ENCODE assay signal across 26 mouse cellular contexts in genomic region chr16:52052734-52053133, GRCm38 (mm10). TPM values are rescaled to one million over a fixed set of nuclear protein-coding genes. Genes with fewer than 3 reads are reported as not detected.
A peak's percentile ranks its signal among the peaks of the same experiment; 100 is the strongest.
DNase-seq lines count a peak whose midpoint lies in the region; ATAC-seq and TF ChIP-seq lines count a peak whose summit lies in the region.
"Had no signal": no experiment of that assay in that cellular context is flagged by ENCODE, and none has a peak within 500 bp of the region (broad histone marks: within the 10 kb centered on the region; RNA-seq: fewer than 3 reads in every experiment).

No protein-coding gene starts in this region.

- TF ChIP-seq CTCF in midbrain, postnatal 0 days (IDR thresholded peaks at IDR 0.05) = no peak
- TF ChIP-seq CTCF in CH12.LX (conservative IDR thresholded peaks at IDR 0.05 in 1 of 2, IDR thresholded peaks at IDR 0.05 in 1 of 2; ENCODE audit: low read depth in 2 of 2, low read length in 2 of 2) = no peak
- TF ChIP-seq CTCF in brain, embryonic 14.5 days (IDR thresholded peaks at IDR 0.05; ENCODE audit: borderline replicate concordance, extremely low read depth, insufficient read depth, insufficient read length) = no peak
- TF ChIP-seq CTCF in layer of hippocampus, adult 2 months (conservative IDR thresholded peaks at IDR 0.05) = no peak

- TF ChIP-seq EP300 in CH12.LX (IDR thresholded peaks at IDR 0.05; ENCODE audit: low read length) = no peak

- peaks cover 7% of the 10 kb centered on the region; the same call in 1 of the 2 replicates for H3K36me3 ChIP-seq in midbrain, embryonic 11.5 days (ENCODE audit: control insufficient read depth, insufficient read depth, low read length)
- H3K36me3 ChIP-seq in midbrain, postnatal 0 days (ENCODE audit: insufficient read depth, low read length) = no peaks in the 10 kb centered on the region
- H3K36me3 ChIP-seq in CH12.LX (replicated peaks in 1 of 2; ENCODE audit: control insufficient read depth in 1 of 2, insufficient read depth in 1 of 2, low read length in 1 of 2) = peaks cover 0 to 49% of the 10 kb centered on the region in 2 experiments

- dilution Hi-C loops in CH12.LX (cut with MboI; ENCODE audit: extremely low pct_ligation_motif_present, extremely low pct_unique_long_range_greater_than_20kb, low sequenced_read_pairs) = no loop called here

- TF ChIP-seq RAD21 in CH12.LX (IDR thresholded peaks at IDR 0.05; ENCODE audit: low read depth, low read length) = no peak

- H3K27ac ChIP-seq in midbrain, embryonic 11.5 days (ENCODE audit: low read depth, low read length) = no peak overlapping the region
- H3K27ac ChIP-seq in midbrain, postnatal 0 days (ENCODE audit: low read depth, low read length) = no peak overlapping the region
- no peak overlapping the region for H3K27ac ChIP-seq in CH12.LX (ENCODE audit: insufficient read depth, low read depth)
- H3K27ac ChIP-seq in layer of hippocampus, adult 2 months = no peak overlapping the region
- H3K27ac ChIP-seq: heart, adult 2 months; hindbrain, embryonic 15.5 days; kidney, embryonic 15.5 days; left cerebral cortex, adult 2 months; limb, embryonic 12.5 days; lung, embryonic 15.5 days had no signal

- H3K27me3 ChIP-seq in midbrain, embryonic 11.5 days (ENCODE audit: control insufficient read depth, insufficient read depth, low read length) = no peaks in the 10 kb centered on the region
- H3K27me3 ChIP-seq in midbrain, postnatal 0 days (ENCODE audit: insufficient read depth, low read length) = no peaks in the 10 kb centered on the region
- no peaks in the 10 kb centered on the region for H3K27me3 ChIP-seq in CH12.LX (replicated peaks)
- H3K27me3 ChIP-seq: hindbrain, embryonic 15.5 days; kidney, embryonic 15.5 days; limb, embryonic 12.5 days; lung, embryonic 15.5 days had no signal

- H3K4me2 ChIP-seq in midbrain, embryonic 11.5 days = no peak overlapping the region
- no peak overlapping the region for H3K4me2 ChIP-seq in midbrain, postnatal 0 days (ENCODE audit: low read depth, low read length, poor library complexity, severe bottlenecking)
- H3K4me2 ChIP-seq in CH12.LX (ENCODE audit: insufficient read depth, low read depth, poor library complexity, severe bottlenecking) = no peak overlapping the region
- H3K4me2 ChIP-seq: heart, embryonic 12.5 days; hindbrain, embryonic 15.5 days; kidney, embryonic 15.5 days; limb, embryonic 12.5 days; lung, embryonic 15.5 days had no signal

- intact Hi-C loops in heart, postnatal 36 days (cut with DNase I) = no loop called here

- no peaks in the 10 kb centered on the region for H3K9me3 ChIP-seq in midbrain, embryonic 11.5 days (ENCODE audit: control insufficient read depth, low read length)
- H3K9me3 ChIP-seq in midbrain, postnatal 0 days (ENCODE audit: low read length) = no peaks in the 10 kb centered on the region
- H3K9me3 ChIP-seq in CH12.LX (replicated peaks; ENCODE audit: low read length) = no peaks in the 10 kb centered on the region
- H3K9me3 ChIP-seq: heart, embryonic 12.5 days; hindbrain, embryonic 15.5 days; kidney, embryonic 15.5 days; limb, embryonic 12.5 days; lung, embryonic 15.5 days had no signal

- ATAC-seq in midbrain, embryonic 11.5 days (ENCODE audit: low FRiP score) = peak; percentile 78
- ATAC-seq in midbrain, postnatal 0 days (ENCODE audit: low FRiP score) = no peak
- ATAC-seq: activated CD4-positive, CD25-positive, alpha-beta regulatory T cell, adult 4 months had no signal

- TF ChIP-seq POLR2A in CH12.LX (IDR thresholded peaks at IDR 0.05; ENCODE audit: low read depth, low read length) = no peak
- no peak for TF ChIP-seq POLR2A in brain, embryonic 14.5 days (IDR thresholded peaks at IDR 0.05; ENCODE audit: borderline replicate concordance, extremely low read depth, insufficient read depth, insufficient read length, poor library complexity, severe bottlenecking)

- in situ Hi-C loops in CH12.LX (cut with MboI; ENCODE audit: low pct_ligation_motif_present, low pct_unique_long_range_greater_than_20kb, low sequenced_read_pairs) = no loop called here

- peak; percentile 28 for DNase-seq in heart, adult 11 months
- no peak for DNase-seq in heart, postnatal 36 days
- no peak for DNase-seq in midbrain, embryonic 11.5 days (ENCODE audit: low spot score, missing footprints)
- no peak for DNase-seq in midbrain, postnatal 0 days (ENCODE audit: low spot score)
- DNase-seq in CH12.LX (ENCODE audit: extremely low read depth) = no peak
- peak; percentile 56 for DNase-seq in brain, embryonic 14.5 days (ENCODE audit: low read depth)
- DNase-seq in layer of hippocampus, adult 2 months (ENCODE audit: low spot score in 2 of 2) = no peak
- DNase-seq: adrenal gland, adult 2 months; adrenal gland, postnatal 36 days; B cell, adult 2 months; cerebellum, adult 2 months; cerebellum, postnatal 14 days; gastrocnemius, postnatal 25 days; heart, adult 2 months; heart, postnatal 10 days; kidney, adult 18-20 months; kidney, postnatal 25 days; thymus, adult 2 months; thymus, postnatal 4 days had no signal

- no peak overlapping the region for H3K4me3 ChIP-seq in midbrain, embryonic 11.5 days (ENCODE audit: low read depth, low read length)
- no peak overlapping the region for H3K4me3 ChIP-seq in midbrain, postnatal 0 days (ENCODE audit: low read depth, low read length)
- no peak overlapping the region for H3K4me3 ChIP-seq in CH12.LX (replicated peaks in 1 of 3; ENCODE audit: low read depth in 2 of 3, low read length in 2 of 3, poor library complexity in 1 of 3)
- H3K4me3 ChIP-seq in layer of hippocampus, adult 2 months = no peak overlapping the region
- H3K4me3 ChIP-seq: heart, adult 2 months; heart, embryonic 12.5 days; hindbrain, embryonic 15.5 days; kidney, embryonic 15.5 days; left cerebral cortex, adult 2 months; limb, embryonic 12.5 days; lung, embryonic 15.5 days had no signal

- no peaks in the 10 kb centered on the region; the same call in 1 of the 2 replicates for H3K79me2 ChIP-seq in CH12.LX (replicated peaks; ENCODE audit: control insufficient read depth, extremely low read depth, insufficient read depth, poor library complexity, severe bottlenecking)

- no peak overlapping the region for H3K9ac ChIP-seq in midbrain, embryonic 11.5 days (ENCODE audit: low read length)
- no peak overlapping the region for H3K9ac ChIP-seq in midbrain, postnatal 0 days (replicated peaks; ENCODE audit: low read length, poor library complexity, severe bottlenecking)
- no peak overlapping the region for H3K9ac ChIP-seq in CH12.LX (ENCODE audit: insufficient read depth, low read depth)
- H3K9ac ChIP-seq: heart, embryonic 12.5 days; hindbrain, embryonic 15.5 days; kidney, embryonic 15.5 days; limb, embryonic 12.5 days; lung, embryonic 15.5 days had no signal

- 34% methylated on average over 5 of the region's 5 CpGs for WGBS in midbrain, embryonic 11.5 days
- 39% methylated on average over 5 of the region's 5 CpGs for WGBS in midbrain, postnatal 0 days

- H3K4me1 ChIP-seq in midbrain, embryonic 11.5 days (ENCODE audit: control insufficient read depth, insufficient read depth, low read length) = 0 out of 2 replicates have a peak, but pooled peaks cover 8% of the 10 kb centered on the region
- 0 out of 2 replicates have a peak, but pooled peaks cover 8% of the 10 kb centered on the region for H3K4me1 ChIP-seq in midbrain, postnatal 0 days (ENCODE audit: insufficient read depth, low read length)
- peaks cover 9 to 68% of the 10 kb centered on the region in 2 experiments; a peak in 3 of 4 replicates for H3K4me1 ChIP-seq in CH12.LX (ENCODE audit: control insufficient read depth in 1 of 2, insufficient read depth in 2 of 2)

TF ChIP-seq in CH12.LX, 34 proteins besides CTCF, POLR2A, EP300 and RAD21:
- TF ChIP-seq IRF4 (IDR thresholded peaks at IDR 0.05; ENCODE audit: low read depth, low read length) (no peak), ZNF384 (IDR thresholded peaks at IDR 0.05; ENCODE audit: low read depth, low read length) (peak; percentile 24; the same call in 1 of the 2 replicates)

RNA-seq across cellular contexts. Expression of gene Cblb, which starts 21.7 kb away (rescaled TPM):
- 10 to 100 TPM; 15.6 to 18.1 TPM for total RNA-seq in heart, postnatal 36 days (2021)
- 38.6 and 46.5 TPM in 2 replicates for polyA plus RNA-seq in midbrain, embryonic 11.5 days (2014; fragmentation: Nextera tagmentation; extraction: Ambion mirVana)
- 12.0 and 12.6 TPM in 2 replicates for total RNA-seq in midbrain, postnatal 0 days (2014; rRNA removed)
- 4.1 and 4.5 TPM in 2 replicates for polyA plus RNA-seq in midbrain, postnatal 0 days (2015; fragmentation: Nextera tagmentation; extraction: Ambion mirVana)
- total RNA-seq in CH12.LX (2012; rRNA removed) (3.5 and 3.8 TPM in 2 replicates), CH12.LX (2014; rRNA removed) (5.4 and 6.3 TPM in 2 replicates)
- polyA plus RNA-seq in CH12.LX (2012; ENCODE audit: insufficient read length, low read depth) = 16.5 and 18.9 TPM in 2 replicates
- polyA plus RNA-seq in brain, embryonic 14.5 days (2012; rRNA removed) = 29.9 and 31.8 TPM in 2 replicates
- 10 to 100 TPM; 38.6 to 40.0 TPM for total RNA-seq in layer of hippocampus, adult 2 months (2021)

Comparison
In these comparisons a context has a peak if more than half of its experiments do, and no peak if none do; other contexts are left out.
1. DNase-seq: peak in heart, adult 11 months (single experiment) and brain, embryonic 14.5 days (single experiment); none in heart, postnatal 36 days (0 of 2), midbrain, embryonic 11.5 days (single experiment), midbrain, postnatal 0 days (single experiment), CH12.LX (single experiment) and layer of hippocampus, adult 2 months (0 of 2).